Mouse (Mus musculus) yolk sac, embryonic 10.5 days (tissue): ENCODE measurements around the gene Zfp36.

Experiments
- DNase-seq: peaks from one replicate; pipeline ENCODE4 v3.0.0-alpha.2; 2017; ENCODE audit warnings: low spot score

Zfp36 gene

GRCm38 (mm10) chr7:28338108-28338998 lies 41.7 kb downstream of the Zfp36 start, which contains the start of gene Supt5:
Gene Supt5, minus strand, starts transcription at chr7:28338746.
- DNase-seq, result peak; percentile 97

GRCm38 (mm10) chr7:28335471-28335870 lies 44.6 kb downstream of the Zfp36 start:
- DNase-seq, result no peak

GRCm38 (mm10) chr7:28334534-28334933 lies 45.5 kb downstream of the Zfp36 start:
- no peak for DNase-seq

- peak; percentile 64 for DNase-seq
Measured at GRCm38 (mm10) chr7:28328260-28328659, 51.8 kb downstream of the Zfp36 start.
